Mouse (Mus musculus) midbrain, embryonic 14.5 days (tissue): ENCODE measurements around the gene Cdkl1. TPM values are rescaled to one million over a fixed set of nuclear protein-coding genes. Genes with fewer than 3 reads are reported as not detected.

ENCODE experiments used
- ATAC-seq: fragments of 200-750 bp; cut with Nextera tagmentation; 2 replicates; pipeline ENCODE4 v1.8.0; 2017; ENCODE audit warnings: moderate number of reproducible peaks, moderate library complexity; ENCODE audit not compliant: low FRiP score, low TSS enrichment
- DNase-seq: peaks from one replicate; pipeline ENCODE4 v3.0.0-alpha.2; 2015
- H3K27ac ChIP-seq: fragments of 300-500 bp; sonication (generic); replicated peaks from 2 replicates; pipeline ENCODE4 v1.5.1; 2014; ENCODE audit warnings: mild to moderate bottlenecking, low read depth, low read length, moderate library complexity
- H3K27me3 ChIP-seq: fragments of 300-500 bp; sonication (generic); 2 replicates; pipeline ENCODE4 v1.6.1; 2014; ENCODE audit warnings: low read length, control low read depth, mixed read lengths; ENCODE audit not compliant: control insufficient read depth, insufficient read depth
- H3K36me3 ChIP-seq: fragments of 300-500 bp; sonication (generic); 2 replicates; pipeline ENCODE4 v1.6.1; 2014; ENCODE audit warnings: low read length, control low read depth; ENCODE audit not compliant: control insufficient read depth, insufficient read depth
- H3K4me1 ChIP-seq: fragments of 300-500 bp; sonication (generic); 2 replicates; pipeline ENCODE4 v1.6.1; 2014; ENCODE audit warnings: mild to moderate bottlenecking, antibody characterized with exemption, low read length, control low read depth; ENCODE audit not compliant: control insufficient read depth, insufficient read depth
- H3K4me2 ChIP-seq: fragments of 300-500 bp; sonication (generic); 2 replicates; pipeline ENCODE4 v1.6.1; 2014; ENCODE audit warnings: mild to moderate bottlenecking, low read length, moderate library complexity
- H3K4me3 ChIP-seq: fragments of 300-500 bp; sonication (generic); replicated peaks from 2 replicates; pipeline ENCODE4 v1.5.1; 2014; ENCODE audit warnings: low read depth, low read length
- H3K9ac ChIP-seq: fragments of 300-500 bp; sonication (generic); replicated peaks from 2 replicates; pipeline ENCODE4 v1.6.1; 2014; ENCODE audit warnings: mild to moderate bottlenecking, low read length, moderate library complexity
- H3K9me3 ChIP-seq: fragments of 300-500 bp; sonication (generic); 2 replicates; pipeline ENCODE4 v1.6.1; 2016; ENCODE audit warnings: low read length, control low read depth, mixed read lengths; ENCODE audit not compliant: control insufficient read depth
- WGBS: fragments of 180-500 bp; shearing (Covaris S2); extraction: QIAGEN DNeasy Blood & Tissue Kit; methylation state at CpG from one replicate; pipeline ENCODE4 v1.1.7; 2014; 5-methylcytosine and 5-hydroxymethylcytosine counted together
- polyA plus RNA-seq: library from polyadenylated mRNA; unstranded; fragments of >200 nt; fragmentation: Nextera tagmentation; extraction: Ambion mirVana; gene quantifications from 2 replicates; pipeline ENCODE4 v1.2.1, GENCODE M21; 2014

The Cdkl1 gene
- polyA plus RNA-seq, 1 experiment from 2014 or later, result 7.1 TPM

GRCm38 (mm10) chr12:69812986-69813385, 21.9 kb upstream of the Cdkl1 start:
- ATAC-seq (no peak), DNase-seq (no peak)
- WGBS, result 75% methylated on average over 3 of the region's 3 CpGs
- Histone ChIP-seq H3K4me3 (no peak overlapping the region), H3K9ac (no peak overlapping the region), H3K9me3 (no peaks in the 10 kb centered on the region), H3K27ac (no peak overlapping the region), H3K36me3 (peaks cover 68% of the 10 kb centered on the region), H3K27me3 (no peaks in the 10 kb centered on the region), H3K4me2 (no peak overlapping the region), H3K4me1 (no peaks in the 10 kb centered on the region)

GRCm38 (mm10) chr12:69811976-69812375, 20.9 kb upstream of the Cdkl1 start:
- no peak overlapping the region for H3K27ac ChIP-seq
- DNase-seq (no peak), ATAC-seq (no peak)
- no peak overlapping the region for H3K9ac ChIP-seq
- 44% methylated on average over 1 of the region's 1 CpGs for WGBS
- H3K4me1 ChIP-seq, result no peaks in the 10 kb centered on the region
- no peaks in the 10 kb centered on the region for H3K9me3 ChIP-seq
- H3K4me3 ChIP-seq, result no peak overlapping the region
- H3K27me3 ChIP-seq, result no peaks in the 10 kb centered on the region
- peaks cover 68% of the 10 kb centered on the region for H3K36me3 ChIP-seq
- H3K4me2 ChIP-seq, result no peak overlapping the region

- Histone ChIP-seq H3K27ac (no peak overlapping the region), H3K4me3 (no peak overlapping the region), H3K27me3 (no peaks in the 10 kb centered on the region), H3K4me1 (no peaks in the 10 kb centered on the region), H3K36me3 (peaks cover 63% of the 10 kb centered on the region), H3K9me3 (no peaks in the 10 kb centered on the region), H3K9ac (no peak overlapping the region), H3K4me2 (no peak overlapping the region)
- WGBS, result 90% methylated on average over 3 of the region's 3 CpGs
- DNase-seq, result no peak
- ATAC-seq, result no peak
Observed at GRCm38 (mm10) chr12:69809439-69809838, 18.4 kb upstream of the Cdkl1 start.

GRCm38 (mm10) chr12:69807399-69807985, 16.4 kb upstream of the Cdkl1 start:
- DNase-seq, result no peak
- no peak overlapping the region for H3K9ac ChIP-seq
- WGBS, result 88% methylated on average over 11 of the region's 11 CpGs
- H3K27ac ChIP-seq, result no peak overlapping the region
- peaks cover 60% of the 10 kb centered on the region for H3K36me3 ChIP-seq
- H3K27me3 ChIP-seq, result no peaks in the 10 kb centered on the region
- H3K4me1 ChIP-seq, result no peaks in the 10 kb centered on the region
- no peak overlapping the region for H3K4me2 ChIP-seq
- no peaks in the 10 kb centered on the region for H3K9me3 ChIP-seq
- H3K4me3 ChIP-seq, result no peak overlapping the region
- ATAC-seq, result no peak

GRCm38 (mm10) chr12:69805148-69805547, 14.1 kb upstream of the Cdkl1 start:
- ATAC-seq (no peak), DNase-seq (no peak)
- 91% methylated on average over 6 of the region's 6 CpGs for WGBS
- Histone ChIP-seq H3K27ac (no peak overlapping the region), H3K4me2 (no peak overlapping the region), H3K4me1 (no peaks in the 10 kb centered on the region), H3K9ac (no peak overlapping the region), H3K4me3 (no peak overlapping the region), H3K36me3 (peaks cover 57% of the 10 kb centered on the region), H3K9me3 (no peaks in the 10 kb centered on the region), H3K27me3 (no peaks in the 10 kb centered on the region)

- Histone ChIP-seq H3K27ac (no peak overlapping the region), H3K4me2 (no peak overlapping the region), H3K9me3 (no peaks in the 10 kb centered on the region), H3K9ac (no peak overlapping the region), H3K36me3 (peaks cover 54% of the 10 kb centered on the region), H3K27me3 (no peaks in the 10 kb centered on the region), H3K4me3 (no peak overlapping the region), H3K4me1 (no peaks in the 10 kb centered on the region)
- ATAC-seq (no peak), DNase-seq (no peak)
- 95% methylated on average over 10 of the region's 10 CpGs for whole genome bisulfite sequencing
Observed at GRCm38 (mm10) chr12:69804393-69805070, 13.5 kb upstream of the Cdkl1 start.

- Histone ChIP-seq H3K27ac (no peak overlapping the region), H3K4me1 (no peaks in the 10 kb centered on the region), H3K4me2 (no peak overlapping the region), H3K4me3 (no peak overlapping the region), H3K27me3 (no peaks in the 10 kb centered on the region), H3K9ac (no peak overlapping the region), H3K36me3 (peaks cover 48% of the 10 kb centered on the region), H3K9me3 (no peaks in the 10 kb centered on the region)
- ATAC-seq (no peak), DNase-seq (no peak)
- 92% methylated on average over 5 of the region's 6 CpGs for WGBS
Observed at GRCm38 (mm10) chr12:69803196-69803595, 12.1 kb upstream of the Cdkl1 start.

- ATAC-seq, result no peak
- H3K27me3 ChIP-seq, result no peaks in the 10 kb centered on the region
- 86% methylated on average over 4 of the region's 4 CpGs for WGBS
- H3K4me3 ChIP-seq, result no peak overlapping the region
- no peak overlapping the region for H3K27ac ChIP-seq
- no peak overlapping the region for H3K9ac ChIP-seq
- DNase-seq, result no peak
- H3K4me2 ChIP-seq, result no peak overlapping the region
- no peaks in the 10 kb centered on the region for H3K9me3 ChIP-seq
- peaks cover 27% of the 10 kb centered on the region for H3K36me3 ChIP-seq
- H3K4me1 ChIP-seq, result no peaks in the 10 kb centered on the region
Observed at GRCm38 (mm10) chr12:69800586-69800985, 9.5 kb upstream of the Cdkl1 start.

- H3K27me3 ChIP-seq, result no peaks in the 10 kb centered on the region
- no peak overlapping the region for H3K4me3 ChIP-seq
- DNase-seq (no peak), ATAC-seq (no peak)
- no peak overlapping the region for H3K4me2 ChIP-seq
- no peak overlapping the region for H3K9ac ChIP-seq
- peaks cover 3% of the 10 kb centered on the region; the same call in 1 of the 2 replicates for H3K4me1 ChIP-seq
- no peaks in the 10 kb centered on the region for H3K9me3 ChIP-seq
- WGBS, result 89% methylated on average over 3 of the region's 3 CpGs
- H3K27ac ChIP-seq, result no peak overlapping the region
- H3K36me3 ChIP-seq, result no peaks in the 10 kb centered on the region
Observed at GRCm38 (mm10) chr12:69796311-69796710, 5.2 kb upstream of the Cdkl1 start.
